Mouse (Mus musculus) embryonic facial prominence, embryonic 13.5 days (tissue): ENCODE data around the gene Gpr157. TPM values are rescaled to one million over a fixed set of nuclear protein-coding genes. Genes with fewer than 3 reads are reported as not detected.

ENCODE experiments used
- microRNA counts: library from miRNA; unstranded; fragments of <30 nt; microRNA quantifications from one replicate; lab custom pipeline; 2016
- microRNA-seq: library from miRNA; unstranded; fragments of <30 nt; microRNA quantifications from one replicate; pipeline ENCODE4, GENCODE M21; 2016
- polyA plus RNA-seq: library from polyadenylated mRNA; unstranded; fragments of >200 nt; fragmentation: Nextera tagmentation; extraction: Ambion mirVana; gene quantifications from 2 replicates; pipeline ENCODE4 v1.2.1, GENCODE M21; 2015

The Gpr157 gene
- polyA plus RNA-seq, 1 experiment from 2014 or later = 1.5 TPM

MicroRNAs within 50 kb of the gene (microRNA counts, 519-probe panel; counts per million panel counts)
- microRNA mmu-miR-34a (lab: Ali Mortazavi, UCI) = 2,436 counts per million, percentile 59 among the panel's probes with 10 or more counts

Small RNA genes lying within 50 kb of the gene (microRNA-seq; reads per million reads assigned to microRNA genes)
- gene Mir34a = 282 reads per million, percentile 66 among the genes with 10 or more reads in this experiment

Other genes starting within 250 kb of the Gpr157 start
- gene Spsb1, start 132.3 kb upstream of the Gpr157 start, polyA plus RNA-seq = 12.2 and 13.5 TPM in 2 replicates
- 7.0 and 8.0 TPM in 2 replicates for gene H6pd, start 78.3 kb upstream of the Gpr157 start, polyA plus RNA-seq
- 0.76 and 1.1 TPM in 2 replicates for gene Slc2a5, start 31.9 kb downstream of the Gpr157 start, polyA plus RNA-seq
- gene Slc2a7, start 61.6 kb downstream of the Gpr157 start, polyA plus RNA-seq = not detected in 2 replicates
- gene Car6, start 114.0 kb downstream of the Gpr157 start, polyA plus RNA-seq = 0.23 TPM in 1 of 2 replicates, not detected in the other
- 1,290 and 1,439 TPM in 2 replicates for gene Eno1, start 149.4 kb downstream of the Gpr157 start, polyA plus RNA-seq
- gene Rere, start 194.3 kb downstream of the Gpr157 start, polyA plus RNA-seq = 23.3 and 26.3 TPM in 2 replicates